Mouse (Mus musculus): ENCODE data around the gene Galnt14.

Gene Galnt14

GRCm38 (mm10) chr17:73458741-73459140, 251.5 kb downstream of the Galnt14 start:
- H3K4me1 ChIP-seq (replicated peaks; ENCODE audit: low read depth, low read length) = no peaks in the 10 kb centered on the region
- H3K27me3 ChIP-seq (ENCODE audit: insufficient read depth, low read length) = no peaks in the 10 kb centered on the region
- H3K4me3 ChIP-seq (replicated peaks; ENCODE audit: low read length) = no peak overlapping the region
- TF ChIP-seq POU5F1 (IDR thresholded peaks at IDR 0.05; ENCODE audit: borderline replicate concordance, low read length) = no peak
- TF ChIP-seq NANOG (IDR thresholded peaks at IDR 0.05; ENCODE audit: borderline replicate concordance, low read length) = no peak
- no peak for TF ChIP-seq CTCF (conservative IDR thresholded peaks at IDR 0.05; ENCODE audit: low read length)
- no peaks in the 10 kb centered on the region for H3K9me3 ChIP-seq (ENCODE audit: low read length)
- H3K36me3 ChIP-seq (ENCODE audit: insufficient read depth, low read length) = no peaks in the 10 kb centered on the region

- Histone ChIP-seq H3K27me3 (ENCODE audit: insufficient read depth, low read length) (no peaks in the 10 kb centered on the region), H3K36me3 (ENCODE audit: insufficient read depth, low read length) (no peaks in the 10 kb centered on the region), H3K4me3 (replicated peaks; ENCODE audit: low read length) (no peak overlapping the region), H3K9me3 (ENCODE audit: low read length) (no peaks in the 10 kb centered on the region), H3K4me1 (replicated peaks; ENCODE audit: low read depth, low read length) (no peaks in the 10 kb centered on the region)
- TF ChIP-seq CTCF (conservative IDR thresholded peaks at IDR 0.05; ENCODE audit: low read length) = no peak
- TF ChIP-seq NANOG (IDR thresholded peaks at IDR 0.05; ENCODE audit: borderline replicate concordance, low read length) = no peak
- no peak for TF ChIP-seq POU5F1 (IDR thresholded peaks at IDR 0.05; ENCODE audit: borderline replicate concordance, low read length)
These were observed 253.7 kb downstream of the Galnt14 start for GRCm38 (mm10) chr17:73456551-73456950.

GRCm38 (mm10) chr17:73453646-73454045, 256.6 kb downstream of the Galnt14 start:
- H3K27me3 ChIP-seq (ENCODE audit: insufficient read depth, low read length) = no peaks in the 10 kb centered on the region
- no peaks in the 10 kb centered on the region for H3K9me3 ChIP-seq (ENCODE audit: low read length)
- H3K4me3 ChIP-seq (replicated peaks; ENCODE audit: low read length) = no peak overlapping the region
- no peaks in the 10 kb centered on the region for H3K36me3 ChIP-seq (ENCODE audit: insufficient read depth, low read length)
- TF ChIP-seq CTCF (conservative IDR thresholded peaks at IDR 0.05; ENCODE audit: low read length) = no peak
- TF ChIP-seq POU5F1 (IDR thresholded peaks at IDR 0.05; ENCODE audit: borderline replicate concordance, low read length) = no peak
- no peaks in the 10 kb centered on the region for H3K4me1 ChIP-seq (replicated peaks; ENCODE audit: low read depth, low read length)

GRCm38 (mm10) chr17:73452151-73452760, 258.0 kb downstream of the Galnt14 start:
- Histone ChIP-seq H3K9me3 (ENCODE audit: low read length) (no peaks in the 10 kb centered on the region), H3K4me1 (replicated peaks; ENCODE audit: low read depth, low read length) (no peaks in the 10 kb centered on the region), H3K4me3 (replicated peaks; ENCODE audit: low read length) (no peak overlapping the region), H3K36me3 (ENCODE audit: insufficient read depth, low read length) (no peaks in the 10 kb centered on the region), H3K27me3 (ENCODE audit: insufficient read depth, low read length) (no peaks in the 10 kb centered on the region)
- TF ChIP-seq NANOG (IDR thresholded peaks at IDR 0.05; ENCODE audit: borderline replicate concordance, low read length) (no peak), POU5F1 (IDR thresholded peaks at IDR 0.05; ENCODE audit: borderline replicate concordance, low read length) (no peak), CTCF (conservative IDR thresholded peaks at IDR 0.05; ENCODE audit: low read length) (no peak)

- Histone ChIP-seq H3K27me3 (ENCODE audit: insufficient read depth, low read length) (no peaks in the 10 kb centered on the region), H3K9me3 (ENCODE audit: low read length) (no peaks in the 10 kb centered on the region), H3K4me1 (replicated peaks; ENCODE audit: low read depth, low read length) (no peaks in the 10 kb centered on the region), H3K4me3 (replicated peaks; ENCODE audit: low read length) (no peak overlapping the region), H3K36me3 (ENCODE audit: insufficient read depth, low read length) (no peaks in the 10 kb centered on the region)
- TF ChIP-seq NANOG (IDR thresholded peaks at IDR 0.05; ENCODE audit: borderline replicate concordance, low read length) = no peak
- TF ChIP-seq CTCF (conservative IDR thresholded peaks at IDR 0.05; ENCODE audit: low read length) = no peak
- no peak for TF ChIP-seq POU5F1 (IDR thresholded peaks at IDR 0.05; ENCODE audit: borderline replicate concordance, low read length)
These were observed 261.1 kb downstream of the Galnt14 start for GRCm38 (mm10) chr17:73449104-73449503.

Data from E14TG2a.4 (cell line).